Mouse (Mus musculus) lung, embryonic 15.5 days (tissue): ENCODE data around the gene Cdh23. TPM values are rescaled to one million over a fixed set of nuclear protein-coding genes. Genes with fewer than 3 reads are reported as not detected.

Experiments used
- ATAC-seq: fragments of 200-750 bp; cut with Nextera tagmentation; 2 replicates; pipeline ENCODE4 v1.8.0; 2017; ENCODE audit warnings: moderate number of reproducible peaks, borderline replicate concordance; ENCODE audit not compliant: low FRiP score, low TSS enrichment; ENCODE audit errors: extremely low read depth
- H3K27ac ChIP-seq: fragments of 300-500 bp; sonication (generic); 2 replicates; pipeline ENCODE4 v1.5.1; 2015; ENCODE audit warnings: moderate library complexity, mild to moderate bottlenecking, inconsistent platforms
- H3K27me3 ChIP-seq: fragments of 300-500 bp; sonication (generic); 2 replicates; pipeline ENCODE4 v1.6.1; 2015; ENCODE audit warnings: inconsistent platforms
- H3K36me3 ChIP-seq: fragments of 300-500 bp; sonication (generic); 2 replicates; pipeline ENCODE4 v1.6.1; 2015; ENCODE audit warnings: inconsistent platforms
- H3K4me1 ChIP-seq: fragments of 300-500 bp; sonication (generic); 2 replicates; pipeline ENCODE4 v1.6.1; 2015; ENCODE audit warnings: inconsistent platforms
- H3K4me2 ChIP-seq: fragments of 300-500 bp; sonication (generic); 2 replicates; pipeline ENCODE4 v1.6.1; 2015; ENCODE audit warnings: inconsistent platforms, mild to moderate bottlenecking, moderate library complexity
- H3K4me3 ChIP-seq: fragments of 300-500 bp; sonication (generic); 2 replicates; pipeline ENCODE4 v1.5.1; 2015; ENCODE audit warnings: mild to moderate bottlenecking, inconsistent platforms
- H3K9ac ChIP-seq: fragments of 300-500 bp; sonication (generic); 2 replicates; pipeline ENCODE4 v1.6.1; 2015; ENCODE audit warnings: inconsistent platforms
- H3K9me3 ChIP-seq: fragments of 300-500 bp; sonication (generic); 2 replicates; pipeline ENCODE4 v1.6.1; 2016; ENCODE audit warnings: inconsistent platforms
- WGBS: fragments of 180-500 bp; shearing (Covaris S2); methylation state at CpG from one replicate; pipeline ENCODE4 v1.1.7; 2015; 5-methylcytosine and 5-hydroxymethylcytosine counted together
- polyA plus RNA-seq: library from polyadenylated mRNA; unstranded; fragments of >200 nt; fragmentation: Nextera tagmentation; extraction: Ambion mirVana; gene quantifications from 2 replicates; pipeline ENCODE4 v1.2.1, GENCODE M21; 2015

Cdh23 gene
- polyA plus RNA-seq, 1 experiment from 2014 or later: 0.69 TPM

- H3K9me3 ChIP-seq: no peaks in the 10 kb centered on the region
- H3K9ac ChIP-seq: no peak overlapping the region
- 30% methylated on average over 7 of the region's 7 CpGs for WGBS
- ATAC-seq: no peak
- H3K27me3 ChIP-seq: peaks cover 4% of the 10 kb centered on the region; the same call in 1 of the 2 replicates
- H3K4me2 ChIP-seq: no peak overlapping the region
- H3K36me3 ChIP-seq: no peaks in the 10 kb centered on the region
- no peak overlapping the region for H3K27ac ChIP-seq
- no peak overlapping the region for H3K4me3 ChIP-seq
- H3K4me1 ChIP-seq: no peaks in the 10 kb centered on the region
These were observed 290.7 kb downstream of the Cdh23 start for GRCm38 (mm10) chr10:60405460-60406177.

GRCm38 (mm10) chr10:60400507-60401295, 295.6 kb downstream of the Cdh23 start:
- H3K4me3 ChIP-seq: no peak overlapping the region
- no peaks in the 10 kb centered on the region for H3K4me1 ChIP-seq
- H3K27me3 ChIP-seq: no peaks in the 10 kb centered on the region
- H3K27ac ChIP-seq: no peak overlapping the region
- H3K36me3 ChIP-seq: no peaks in the 10 kb centered on the region
- no peak overlapping the region for H3K4me2 ChIP-seq
- WGBS: 72% methylated on average over 11 of the region's 11 CpGs
- H3K9me3 ChIP-seq: no peaks in the 10 kb centered on the region
- no peak for ATAC-seq
- H3K9ac ChIP-seq: no peak overlapping the region

- no peak within 1 kb of the TSS for H3K4me2 ChIP-seq
- ATAC-seq: no peak
- H3K9me3 ChIP-seq: no peaks in the 10 kb centered on the region
- no peak within 1 kb of the TSS for H3K27ac ChIP-seq
- H3K4me3 ChIP-seq: no peak within 1 kb of the TSS
- H3K36me3 ChIP-seq: no peaks in the 10 kb centered on the region
- 39% methylated on average over 7 of the region's 7 CpGs for WGBS
- H3K9ac ChIP-seq: no peak within 1 kb of the TSS
- no peaks in the 10 kb centered on the region for H3K4me1 ChIP-seq
- no peaks in the 10 kb centered on the region for H3K27me3 ChIP-seq
These were observed 296.8 kb downstream of the Cdh23 start, which contains the start of gene Gm17455 for GRCm38 (mm10) chr10:60399449-60399848. Gene Gm17455 (plus strand): TSS chr10:60399726.

GRCm38 (mm10) chr10:60398051-60398814, 298.1 kb downstream of the Cdh23 start:
- Histone ChIP-seq H3K36me3 (no peaks in the 10 kb centered on the region), H3K27ac (no peak overlapping the region), H3K4me2 (no peak overlapping the region), H3K4me3 (no peak overlapping the region), H3K9me3 (no peaks in the 10 kb centered on the region), H3K4me1 (no peaks in the 10 kb centered on the region), H3K27me3 (no peaks in the 10 kb centered on the region), H3K9ac (no peak overlapping the region)
- no peak for ATAC-seq
- WGBS: 84% methylated on average over 10 of the region's 10 CpGs

- H3K9me3 ChIP-seq: no peaks in the 10 kb centered on the region
- H3K36me3 ChIP-seq: no peaks in the 10 kb centered on the region
- H3K9ac ChIP-seq: no peak overlapping the region
- H3K27me3 ChIP-seq: no peaks in the 10 kb centered on the region
- H3K4me2 ChIP-seq: no peak overlapping the region
- H3K27ac ChIP-seq: no peak overlapping the region
- no peak for ATAC-seq
- no peaks in the 10 kb centered on the region for H3K4me1 ChIP-seq
- 66% methylated on average over 5 of the region's 5 CpGs for WGBS
- no peak overlapping the region for H3K4me3 ChIP-seq
These were observed 300.7 kb downstream of the Cdh23 start for GRCm38 (mm10) chr10:60395605-60396004.

- H3K27ac ChIP-seq: no peak overlapping the region
- H3K4me1 ChIP-seq: no peaks in the 10 kb centered on the region
- no peak overlapping the region for H3K9ac ChIP-seq
- no peaks in the 10 kb centered on the region for H3K9me3 ChIP-seq
- H3K4me2 ChIP-seq: no peak overlapping the region
- H3K36me3 ChIP-seq: no peaks in the 10 kb centered on the region
- H3K27me3 ChIP-seq: no peaks in the 10 kb centered on the region
- no peak for ATAC-seq
- WGBS: 40% methylated on average over 7 of the region's 7 CpGs
- H3K4me3 ChIP-seq: no peak overlapping the region
These were observed 301.4 kb downstream of the Cdh23 start for GRCm38 (mm10) chr10:60394936-60395335.

- no peak overlapping the region for H3K9ac ChIP-seq
- WGBS: 92% methylated on average over 9 of the region's 9 CpGs
- no peaks in the 10 kb centered on the region for H3K27me3 ChIP-seq
- H3K27ac ChIP-seq: no peak overlapping the region
- no peaks in the 10 kb centered on the region for H3K36me3 ChIP-seq
- H3K4me2 ChIP-seq: no peak overlapping the region
- H3K9me3 ChIP-seq: no peaks in the 10 kb centered on the region
- H3K4me1 ChIP-seq: peaks cover 7% of the 10 kb centered on the region; the same call in 1 of the 2 replicates
- no peak for ATAC-seq
- no peak overlapping the region for H3K4me3 ChIP-seq
These were observed 304.6 kb downstream of the Cdh23 start for GRCm38 (mm10) chr10:60391661-60392060.

- Histone ChIP-seq H3K4me1 (peaks cover 7% of the 10 kb centered on the region; the same call in 1 of the 2 replicates), H3K4me2 (no peak overlapping the region), H3K36me3 (no peaks in the 10 kb centered on the region), H3K27me3 (no peaks in the 10 kb centered on the region), H3K9ac (no peak overlapping the region), H3K27ac (no peak overlapping the region), H3K4me3 (no peak overlapping the region), H3K9me3 (no peaks in the 10 kb centered on the region)
- 55% methylated on average over 5 of the region's 5 CpGs for WGBS
- no peak for ATAC-seq
These were observed 305.3 kb downstream of the Cdh23 start for GRCm38 (mm10) chr10:60390904-60391420.

- Histone ChIP-seq H3K4me2 (no peak overlapping the region), H3K36me3 (no peaks in the 10 kb centered on the region), H3K27ac (no peak overlapping the region), H3K4me3 (no peak overlapping the region), H3K4me1 (peaks cover 7% of the 10 kb centered on the region; the same call in 1 of the 2 replicates), H3K9ac (no peak overlapping the region), H3K27me3 (no peaks in the 10 kb centered on the region), H3K9me3 (no peaks in the 10 kb centered on the region)
- ATAC-seq: no peak
- 54% methylated on average over 6 of the region's 6 CpGs for WGBS
These were observed 305.9 kb downstream of the Cdh23 start for GRCm38 (mm10) chr10:60390177-60390903.

- Histone ChIP-seq H3K27me3 (no peaks in the 10 kb centered on the region), H3K4me3 (no peak overlapping the region), H3K9me3 (no peaks in the 10 kb centered on the region), H3K36me3 (no peaks in the 10 kb centered on the region), H3K4me2 (no peak overlapping the region), H3K27ac (no peak overlapping the region), H3K4me1 (peaks cover 7% of the 10 kb centered on the region; the same call in 1 of the 2 replicates), H3K9ac (no peak overlapping the region)
- no peak for ATAC-seq
- 15% methylated on average over 9 of the region's 9 CpGs for WGBS
These were observed 306.8 kb downstream of the Cdh23 start for GRCm38 (mm10) chr10:60389447-60389865.

GRCm38 (mm10) chr10:60388332-60388731, 308.0 kb downstream of the Cdh23 start:
- no peaks in the 10 kb centered on the region for H3K36me3 ChIP-seq
- ATAC-seq: no peak
- H3K4me1 ChIP-seq: peaks cover 7% of the 10 kb centered on the region; the same call in 1 of the 2 replicates
- 77% methylated on average over 2 of the region's 2 CpGs for WGBS
- no peak overlapping the region for H3K9ac ChIP-seq
- no peaks in the 10 kb centered on the region for H3K9me3 ChIP-seq
- H3K4me3 ChIP-seq: no peak overlapping the region
- no peak overlapping the region for H3K4me2 ChIP-seq
- no peaks in the 10 kb centered on the region for H3K27me3 ChIP-seq
- H3K27ac ChIP-seq: no peak overlapping the region
